Mouse (Mus musculus) kidney, adult 11 months (tissue): ENCODE measurements around the gene Gm21818.
A peak's percentile ranks its signal among the peaks of the same experiment; 100 is the strongest.
"Not testable (repeated sequence)": the region's sequence is repeated elsewhere in the genome, so short reads cannot be mapped to it uniquely, and the experiment has no call there.

Source experiments
- DNase-seq: peaks from one replicate; pipeline ENCODE4 v3.0.0; 2022

Gm21818 gene

DNA sequence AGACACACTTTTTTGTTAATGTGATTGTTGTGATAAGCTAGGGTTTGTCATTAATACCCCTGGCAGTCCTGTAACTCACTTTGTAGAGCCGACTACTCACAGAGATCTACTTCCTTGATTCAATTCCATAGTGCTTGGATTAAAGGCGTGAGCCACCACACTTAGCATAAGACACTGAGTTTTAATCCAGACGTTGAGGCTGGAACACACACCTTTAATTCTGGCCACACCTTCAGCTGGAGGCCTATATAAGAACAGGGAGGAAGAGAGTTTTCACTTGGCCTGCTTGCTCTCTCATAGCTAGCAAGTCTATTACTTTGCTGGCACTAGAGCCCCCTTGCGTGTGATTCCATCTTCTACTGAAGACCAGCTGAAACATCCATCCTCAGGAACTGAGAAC, at the start of gene Gm21818:
Gene Gm21818, plus strand, starts transcription at position 301 of the 400 bp plus-strand sequence.
- not testable (repeated sequence) for DNase-seq

DNA sequence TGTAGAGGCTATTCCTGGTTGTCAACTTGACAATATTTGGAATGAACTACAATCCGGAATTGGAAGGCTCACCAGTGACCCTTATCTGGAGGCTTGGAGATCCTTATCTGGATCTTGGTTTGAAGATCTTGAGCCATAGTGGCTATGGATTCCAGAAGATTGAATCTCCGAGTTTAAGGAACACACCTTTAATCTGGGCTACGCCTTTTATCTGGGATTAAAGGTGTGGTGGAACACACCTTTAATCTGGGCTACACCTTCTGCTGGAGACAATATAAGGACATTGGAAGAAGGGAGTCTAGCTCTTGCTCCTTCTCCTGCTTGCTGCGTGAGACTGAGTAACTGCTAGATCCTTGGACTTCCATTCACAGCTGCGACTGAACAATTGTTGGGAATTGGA, 32.3 kb upstream of the Gm21818 start, which contains the start of gene Gm20767:
Gene Gm20767, plus strand, starts transcription at position 301 of the 400 bp plus-strand sequence.
- not testable (repeated sequence) for DNase-seq

- not testable (repeated sequence) for DNase-seq
Observed at GRCm38 (mm10) chr13:120142348-120142747, 29.9 kb upstream of the Gm21818 start.

DNA sequence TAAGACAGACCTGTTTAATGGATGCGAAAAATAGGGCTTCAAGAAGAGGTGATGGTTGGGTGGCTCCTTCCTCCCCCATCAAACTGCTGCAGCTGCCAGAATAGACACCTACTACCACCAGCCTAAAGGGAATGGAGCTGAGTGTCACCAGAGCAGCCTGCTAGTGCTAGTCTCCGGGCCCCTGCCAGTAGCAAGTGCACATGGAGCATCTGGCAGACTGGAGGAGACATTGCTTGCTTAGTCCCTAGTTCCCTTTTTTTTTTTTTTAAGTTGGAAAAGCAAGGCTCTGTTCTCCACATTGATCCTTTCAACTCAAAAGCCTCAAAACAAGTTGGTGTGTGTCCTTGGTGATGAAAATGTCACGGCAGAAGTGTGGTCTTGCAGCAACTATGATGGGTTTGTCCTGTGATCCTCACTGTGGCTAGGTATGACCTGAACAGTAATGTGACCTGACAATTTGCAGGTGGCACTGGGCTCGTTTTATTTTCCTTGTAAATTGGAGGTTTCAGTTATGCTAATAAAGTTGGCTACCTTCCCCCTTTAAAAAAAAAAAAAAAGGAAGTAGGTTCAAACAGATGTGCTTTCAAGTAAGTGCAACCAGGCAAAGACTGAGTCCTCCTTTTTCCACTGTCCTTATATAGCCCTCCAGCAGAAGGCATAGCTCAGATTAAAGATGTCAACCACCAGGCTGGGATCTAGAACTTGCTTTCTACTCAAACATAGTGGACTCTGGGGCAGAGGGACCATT, 22.4 kb upstream of the Gm21818 start:
- DNase-seq: not testable (repeated sequence)

DNA sequence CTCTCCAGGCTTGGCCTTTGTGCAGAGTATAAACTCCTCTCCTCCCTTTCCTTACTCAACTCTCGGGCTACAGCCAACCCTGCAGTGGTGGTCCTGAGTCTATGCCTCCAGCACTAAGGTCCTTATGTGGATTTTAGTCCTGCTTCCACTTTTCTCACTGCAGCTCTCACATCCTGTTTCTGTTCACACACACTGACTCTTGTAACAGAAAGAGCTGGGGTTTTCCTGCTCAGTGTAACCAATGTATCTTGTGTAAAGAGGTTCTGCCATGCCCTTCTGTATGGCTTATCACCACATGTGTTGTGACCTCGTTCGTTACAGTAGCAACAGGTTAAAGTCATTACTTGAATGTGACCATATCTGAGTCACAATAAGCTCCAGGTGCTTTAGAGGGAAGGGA, 21.6 kb upstream of the Gm21818 start:
- DNase-seq: not testable (repeated sequence)

DNA sequence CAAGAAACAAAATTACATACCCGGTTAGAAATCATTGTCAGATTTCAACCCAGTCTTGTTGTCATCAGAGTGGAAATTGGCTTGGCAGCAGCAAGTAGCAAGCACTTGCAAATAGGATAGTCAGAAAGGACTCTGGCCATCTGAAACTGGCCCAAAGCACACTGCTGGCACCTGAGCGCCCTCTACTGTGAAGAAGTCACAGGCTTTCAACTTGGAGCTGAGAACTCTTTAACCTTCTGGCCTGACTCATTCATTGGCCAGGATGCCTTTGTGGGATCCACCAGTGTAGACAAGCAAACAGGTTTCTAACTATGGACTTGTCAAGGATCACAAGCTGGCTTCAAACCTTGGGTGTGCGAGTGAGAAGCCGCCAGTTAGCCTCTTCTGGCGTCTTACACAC, 3.9 kb upstream of the Gm21818 start:
- DNase-seq: peak; percentile 27

GRCm38 (mm10) chr13:120196189-120196821, 24.1 kb downstream of the Gm21818 start:
- DNase-seq: not testable (repeated sequence)

GRCm38 (mm10) chr13:120215847-120216246, 43.6 kb downstream of the Gm21818 start, which contains the start of gene Gm21762:
Gene Gm21762 (minus strand): TSS chr13:120215947.
- not testable (repeated sequence) for DNase-seq

GRCm38 (mm10) chr13:120220922-120221321, 48.7 kb downstream of the Gm21818 start:
- not testable (repeated sequence) for DNase-seq

DNA sequence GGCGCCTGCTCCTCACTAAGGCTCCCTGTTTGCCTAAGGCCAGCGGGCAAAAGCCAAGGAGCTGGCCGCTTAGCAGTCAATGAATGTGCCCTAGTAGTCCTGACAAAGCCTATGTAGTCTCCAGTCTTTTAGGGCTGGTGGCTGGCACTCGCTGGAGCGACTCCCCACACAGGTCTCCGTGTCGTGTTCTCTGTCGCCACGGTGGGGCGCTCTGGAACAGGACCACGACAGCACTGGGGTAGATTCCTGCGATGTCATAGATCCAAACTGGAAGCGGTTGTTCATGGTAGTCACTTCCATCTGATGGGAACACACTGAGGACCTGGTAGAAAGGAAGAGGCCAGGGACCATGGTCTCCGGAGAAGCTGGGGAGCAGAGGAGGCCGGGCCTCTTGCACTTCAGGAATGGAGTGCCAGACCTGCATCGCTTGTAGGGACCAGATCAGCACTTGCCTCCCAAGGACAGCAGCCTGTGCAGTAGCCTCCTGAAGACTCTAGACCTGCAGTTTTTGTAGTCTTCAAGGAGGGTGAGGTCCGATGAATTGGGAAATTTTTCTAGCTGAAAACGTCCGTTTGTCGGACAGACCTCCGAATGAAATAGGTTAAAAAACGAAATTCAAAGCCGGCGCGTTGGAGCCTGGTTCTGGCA, 50.9 kb downstream of the Gm21818 start:
- DNase-seq: not testable (repeated sequence)
